Mouse (Mus musculus): ENCODE measurements at regions not wholly inside any gene's neighbourhood (a gene's known extent, or its start where the extent isn't known, plus 50 kb on each side); places are given as distances from the start of the nearest gene placed in this dataset.
A peak's percentile ranks its signal among the peaks of the same experiment; 100 is the strongest.

- H3K4me1 ChIP-seq (ENCODE audit: control insufficient read depth, low read depth, low read length), result no peaks in the 10 kb centered on the region
Measured at GRCm38 (mm10) chr6:143690866-143691265, 523.8 kb downstream of the Etnk1 start.

GRCm38 (mm10) chr6:143697997-143698396 lies 531.0 kb downstream of the Etnk1 start:
- Histone ChIP-seq H3K4me3 (ENCODE audit: low read depth, low read length) (no peak overlapping the region), H3K9ac (ENCODE audit: low read depth, low read length) (no peak overlapping the region), H3K4me2 (ENCODE audit: low read depth, low read length) (no peak overlapping the region), H3K9me3 (replicated peaks; ENCODE audit: control insufficient read depth, low read length) (no peaks in the 10 kb centered on the region), H3K27ac (ENCODE audit: low read length) (no peak overlapping the region), H3K27me3 (ENCODE audit: control insufficient read depth, insufficient read depth, low read depth, low read length) (no peaks in the 10 kb centered on the region), H3K4me1 (ENCODE audit: control insufficient read depth, low read depth, low read length) (no peaks in the 10 kb centered on the region), H3K36me3 (ENCODE audit: control insufficient read depth, insufficient read depth) (no peaks in the 10 kb centered on the region)
- ATAC-seq (ENCODE audit: low read depth), result no peak
- 31% methylated on average over 6 of the region's 6 CpGs for WGBS (ENCODE audit: insufficient replicate concordance)

More at GRCm38 (mm10) chr6:143690866-143691265, 523.8 kb downstream of the Etnk1 start:
- H3K27ac ChIP-seq (ENCODE audit: low read length), result no peak overlapping the region
- no peak overlapping the region for H3K4me2 ChIP-seq (ENCODE audit: low read depth, low read length)
- no peak overlapping the region for H3K4me3 ChIP-seq (ENCODE audit: low read depth, low read length)
- WGBS (ENCODE audit: insufficient replicate concordance), result 74% methylated on average over 6 of the region's 6 CpGs
- no peak for ATAC-seq (ENCODE audit: low read depth)
- H3K27me3 ChIP-seq (ENCODE audit: control insufficient read depth, insufficient read depth, low read depth, low read length), result no peaks in the 10 kb centered on the region
- H3K9ac ChIP-seq (ENCODE audit: low read depth, low read length), result no peak overlapping the region
- H3K36me3 ChIP-seq (ENCODE audit: control insufficient read depth, insufficient read depth), result no peaks in the 10 kb centered on the region
- no peaks in the 10 kb centered on the region for H3K9me3 ChIP-seq (replicated peaks; ENCODE audit: control insufficient read depth, low read length)

GRCm38 (mm10) chr6:143703984-143704383 lies 537.0 kb downstream of the Etnk1 start:
- Histone ChIP-seq H3K4me3 (ENCODE audit: low read depth, low read length) (no peak overlapping the region), H3K27ac (ENCODE audit: low read length) (no peak overlapping the region), H3K4me2 (ENCODE audit: low read depth, low read length) (no peak overlapping the region), H3K9ac (ENCODE audit: low read depth, low read length) (no peak overlapping the region), H3K9me3 (replicated peaks; ENCODE audit: control insufficient read depth, low read length) (no peaks in the 10 kb centered on the region), H3K27me3 (ENCODE audit: control insufficient read depth, insufficient read depth, low read depth, low read length) (no peaks in the 10 kb centered on the region), H3K36me3 (ENCODE audit: control insufficient read depth, insufficient read depth) (no peaks in the 10 kb centered on the region), H3K4me1 (ENCODE audit: control insufficient read depth, low read depth, low read length) (no peaks in the 10 kb centered on the region)
- WGBS (ENCODE audit: insufficient replicate concordance), result 65% methylated on average over 8 of the region's 8 CpGs
- ATAC-seq (ENCODE audit: low read depth), result no peak

- 54% methylated on average over 10 of the region's 10 CpGs for WGBS (ENCODE audit: insufficient replicate concordance)
- no peak for ATAC-seq (ENCODE audit: low read depth)
- H3K9ac ChIP-seq (ENCODE audit: low read depth, low read length), result no peak overlapping the region
- no peaks in the 10 kb centered on the region for H3K4me1 ChIP-seq (ENCODE audit: control insufficient read depth, low read depth, low read length)
- no peak overlapping the region for H3K4me2 ChIP-seq (ENCODE audit: low read depth, low read length)
- no peak overlapping the region for H3K4me3 ChIP-seq (ENCODE audit: low read depth, low read length)
- no peaks in the 10 kb centered on the region for H3K9me3 ChIP-seq (replicated peaks; ENCODE audit: control insufficient read depth, low read length)
- H3K36me3 ChIP-seq (ENCODE audit: control insufficient read depth, insufficient read depth), result no peaks in the 10 kb centered on the region
- H3K27me3 ChIP-seq (ENCODE audit: control insufficient read depth, insufficient read depth, low read depth, low read length), result no peaks in the 10 kb centered on the region
- no peak overlapping the region for H3K27ac ChIP-seq (ENCODE audit: low read length)
Measured at GRCm38 (mm10) chr6:143706451-143706850, 539.4 kb downstream of the Etnk1 start.

GRCm38 (mm10) chr6:143714461-143714860 lies 547.4 kb downstream of the Etnk1 start:
- Histone ChIP-seq H3K4me1 (ENCODE audit: control insufficient read depth, low read depth, low read length) (no peaks in the 10 kb centered on the region), H3K9me3 (replicated peaks; ENCODE audit: control insufficient read depth, low read length) (no peaks in the 10 kb centered on the region), H3K4me2 (ENCODE audit: low read depth, low read length) (no peak overlapping the region), H3K27me3 (ENCODE audit: control insufficient read depth, insufficient read depth, low read depth, low read length) (no peaks in the 10 kb centered on the region), H3K4me3 (ENCODE audit: low read depth, low read length) (no peak overlapping the region), H3K9ac (ENCODE audit: low read depth, low read length) (no peak overlapping the region), H3K27ac (ENCODE audit: low read length) (no peak overlapping the region), H3K36me3 (ENCODE audit: control insufficient read depth, insufficient read depth) (no peaks in the 10 kb centered on the region)
- 78% methylated on average over 10 of the region's 10 CpGs for WGBS (ENCODE audit: insufficient replicate concordance)
- no peak for ATAC-seq (ENCODE audit: low read depth)

GRCm38 (mm10) chr6:143750074-143750473 lies 583.1 kb downstream of the Etnk1 start:
- no peak overlapping the region for H3K27ac ChIP-seq (ENCODE audit: low read length)
- no peaks in the 10 kb centered on the region for H3K36me3 ChIP-seq (ENCODE audit: control insufficient read depth, insufficient read depth)
- H3K4me2 ChIP-seq (ENCODE audit: low read depth, low read length), result no peak overlapping the region
- H3K9me3 ChIP-seq (replicated peaks; ENCODE audit: control insufficient read depth, low read length), result no peaks in the 10 kb centered on the region
- H3K4me1 ChIP-seq (ENCODE audit: control insufficient read depth, low read depth, low read length), result no peaks in the 10 kb centered on the region
- no peak overlapping the region for H3K4me3 ChIP-seq (ENCODE audit: low read depth, low read length)
- ATAC-seq (ENCODE audit: low read depth), result no peak
- no peak overlapping the region for H3K9ac ChIP-seq (ENCODE audit: low read depth, low read length)
- no peaks in the 10 kb centered on the region for H3K27me3 ChIP-seq (ENCODE audit: control insufficient read depth, insufficient read depth, low read depth, low read length)

GRCm38 (mm10) chr6:143751076-143752070 lies 584.4 kb downstream of the Etnk1 start:
- H3K36me3 ChIP-seq (ENCODE audit: control insufficient read depth, insufficient read depth), result no peaks in the 10 kb centered on the region
- peak overlapping the region; percentile 22 for H3K4me3 ChIP-seq (ENCODE audit: low read depth, low read length)
- 39% methylated on average over 14 of the region's 14 CpGs for WGBS (ENCODE audit: insufficient replicate concordance)
- H3K4me1 ChIP-seq (ENCODE audit: control insufficient read depth, low read depth, low read length), result no peaks in the 10 kb centered on the region
- no peaks in the 10 kb centered on the region for H3K27me3 ChIP-seq (ENCODE audit: control insufficient read depth, insufficient read depth, low read depth, low read length)
- ATAC-seq (ENCODE audit: low read depth), result peak; percentile 77
- no peaks in the 10 kb centered on the region for H3K9me3 ChIP-seq (replicated peaks; ENCODE audit: control insufficient read depth, low read length)
- peak overlapping the region; percentile 37 for H3K4me2 ChIP-seq (ENCODE audit: low read depth, low read length)
- peak overlapping the region; percentile 39 for H3K27ac ChIP-seq (ENCODE audit: low read length)
- no peak overlapping the region for H3K9ac ChIP-seq (ENCODE audit: low read depth, low read length)

- Histone ChIP-seq H3K27ac (ENCODE audit: low read length) (no peak overlapping the region), H3K27me3 (ENCODE audit: control insufficient read depth, insufficient read depth, low read depth, low read length) (no peaks in the 10 kb centered on the region), H3K36me3 (ENCODE audit: control insufficient read depth, insufficient read depth) (no peaks in the 10 kb centered on the region), H3K4me2 (ENCODE audit: low read depth, low read length) (no peak overlapping the region), H3K4me3 (ENCODE audit: low read depth, low read length) (no peak overlapping the region), H3K4me1 (ENCODE audit: control insufficient read depth, low read depth, low read length) (no peaks in the 10 kb centered on the region), H3K9ac (ENCODE audit: low read depth, low read length) (no peak overlapping the region), H3K9me3 (replicated peaks; ENCODE audit: control insufficient read depth, low read length) (no peaks in the 10 kb centered on the region)
- 28% methylated on average over 3 of the region's 3 CpGs for WGBS (ENCODE audit: insufficient replicate concordance)
- no peak for ATAC-seq (ENCODE audit: low read depth)
Measured at GRCm38 (mm10) chr6:143757462-143757861, 590.4 kb downstream of the Etnk1 start.

GRCm38 (mm10) chr6:143768115-143768514 lies 601.1 kb downstream of the Etnk1 start:
- Histone ChIP-seq H3K4me1 (ENCODE audit: control insufficient read depth, low read depth, low read length) (no peaks in the 10 kb centered on the region), H3K9me3 (replicated peaks; ENCODE audit: control insufficient read depth, low read length) (no peaks in the 10 kb centered on the region), H3K4me3 (ENCODE audit: low read depth, low read length) (no peak overlapping the region), H3K36me3 (ENCODE audit: control insufficient read depth, insufficient read depth) (no peaks in the 10 kb centered on the region), H3K9ac (ENCODE audit: low read depth, low read length) (no peak overlapping the region), H3K27me3 (ENCODE audit: control insufficient read depth, insufficient read depth, low read depth, low read length) (no peaks in the 10 kb centered on the region), H3K4me2 (ENCODE audit: low read depth, low read length) (no peak overlapping the region), H3K27ac (ENCODE audit: low read length) (no peak overlapping the region)
- 75% methylated on average over 2 of the region's 2 CpGs for WGBS (ENCODE audit: insufficient replicate concordance)
- ATAC-seq (ENCODE audit: low read depth), result no peak

Measured in liver, embryonic 16.5 days (tissue).